Mouse (Mus musculus) forebrain, embryonic 16.5 days (tissue): ENCODE data around the gene Tas1r2. TPM values are rescaled to one million over a fixed set of nuclear protein-coding genes. Genes with fewer than 3 reads are reported as not detected.

Experiments
- ATAC-seq: fragments of 200-750 bp; cut with Nextera tagmentation; 2 replicates; pipeline ENCODE4 v1.8.0; 2017; ENCODE audit warnings: mild to moderate bottlenecking, moderate library complexity
- H3K27ac ChIP-seq: fragments of 300-500 bp; sonication (generic); 2 replicates; pipeline ENCODE4 v1.5.1; 2014; ENCODE audit warnings: low read length, control low read depth
- H3K27me3 ChIP-seq: fragments of 300-500 bp; sonication (generic); replicated peaks from 2 replicates; pipeline ENCODE4 v1.6.1; 2014; ENCODE audit warnings: low read length; ENCODE audit not compliant: control insufficient read depth, insufficient read depth
- H3K36me3 ChIP-seq: fragments of 300-500 bp; sonication (generic); 2 replicates; pipeline ENCODE4 v1.6.1; 2014; ENCODE audit not compliant: control insufficient read depth, insufficient read depth
- H3K4me1 ChIP-seq: fragments of 300-500 bp; sonication (generic); replicated peaks from 2 replicates; pipeline ENCODE4 v1.6.1; 2014; ENCODE audit warnings: low read length; ENCODE audit not compliant: control insufficient read depth, insufficient read depth
- H3K4me2 ChIP-seq: fragments of 300-500 bp; sonication (generic); 2 replicates; pipeline ENCODE4 v1.6.1; 2014; ENCODE audit warnings: mild to moderate bottlenecking, low read length, control low read depth
- H3K4me3 ChIP-seq: fragments of 300-500 bp; sonication (generic); replicated peaks from 2 replicates; pipeline ENCODE4 v1.5.1; 2014; ENCODE audit warnings: mild to moderate bottlenecking, low read length, control low read depth
- H3K9ac ChIP-seq: fragments of 300-500 bp; sonication (generic); replicated peaks from 2 replicates; pipeline ENCODE4 v1.6.1; 2014; ENCODE audit warnings: low read depth, low read length, control low read depth
- H3K9me3 ChIP-seq: fragments of 300-500 bp; sonication (generic); 2 replicates; pipeline ENCODE4 v1.6.1; 2016; ENCODE audit warnings: low read length; ENCODE audit not compliant: control insufficient read depth
- WGBS: fragments of 180-500 bp; shearing (Covaris S2); extraction: QIAGEN DNeasy Blood & Tissue Kit; methylation state at CpG from one replicate; pipeline ENCODE4 v1.1.7; 2014; 5-methylcytosine and 5-hydroxymethylcytosine counted together
- polyA plus RNA-seq: library from polyadenylated mRNA; unstranded; fragments of >200 nt; fragmentation: Nextera tagmentation; extraction: Ambion mirVana; gene quantifications from 2 replicates; pipeline ENCODE4 v1.2.1, GENCODE M21; 2015

Gene Tas1r2
- polyA plus RNA-seq, 1 experiment from 2014 or later: not detected

DNA sequence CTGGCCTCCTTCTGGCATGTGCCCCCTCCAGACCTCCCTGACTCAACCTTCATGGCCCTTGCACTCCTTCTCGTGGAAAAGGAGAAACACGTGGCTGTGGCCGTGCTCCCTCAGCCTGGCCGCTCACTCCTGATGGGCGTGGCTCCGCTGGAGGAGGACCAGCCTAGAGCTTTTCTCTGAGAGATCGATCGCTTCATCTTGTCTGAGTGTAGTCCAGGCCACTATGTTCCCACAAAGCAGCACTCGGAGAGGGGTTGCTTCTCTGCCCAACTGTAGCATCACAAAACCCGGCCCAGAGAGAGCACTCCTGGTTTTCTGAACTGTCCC lies 21.1 kb upstream of the Tas1r2 start:
- H3K27me3 ChIP-seq: no peaks in the 10 kb centered on the region
- ATAC-seq: no peak
- no peak overlapping the region for H3K9ac ChIP-seq
- H3K9me3 ChIP-seq: no peaks in the 10 kb centered on the region
- H3K27ac ChIP-seq: no peak overlapping the region
- no peaks in the 10 kb centered on the region for H3K4me1 ChIP-seq
- no peak overlapping the region for H3K4me3 ChIP-seq
- WGBS: 88% methylated on average over 10 of the region's 10 CpGs
- H3K36me3 ChIP-seq: 0 out of 2 replicates have a peak, but pooled peaks cover 2% of the 10 kb centered on the region
- H3K4me2 ChIP-seq: no peak overlapping the region

DNA sequence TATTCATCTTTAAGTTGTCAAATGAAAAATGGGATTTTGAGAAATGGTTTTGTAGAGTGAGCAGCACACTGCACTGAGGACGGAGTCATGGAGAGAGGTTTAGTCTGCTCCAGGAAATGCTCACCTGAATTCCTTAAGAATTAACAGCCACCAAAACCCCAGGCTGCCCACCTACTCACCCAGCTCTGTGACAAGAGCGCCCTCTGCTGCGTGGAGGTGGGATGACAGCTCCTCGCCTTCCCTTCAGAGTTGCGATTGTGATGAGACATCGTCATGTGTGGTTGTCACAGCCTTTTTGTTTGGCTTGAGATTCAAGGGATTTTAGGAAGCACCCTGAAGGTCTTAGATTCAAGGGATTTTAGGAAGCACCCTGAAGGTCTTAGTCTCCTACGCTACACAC lies 17.0 kb upstream of the Tas1r2 start:
- 0 out of 2 replicates have a peak, but pooled peaks cover under 1% of the 10 kb centered on the region for H3K27me3 ChIP-seq
- ATAC-seq: no peak
- H3K4me1 ChIP-seq: no peaks in the 10 kb centered on the region; the same call in 1 of the 2 replicates
- H3K36me3 ChIP-seq: 0 out of 2 replicates have a peak, but pooled peaks cover 2% of the 10 kb centered on the region
- no peak overlapping the region for H3K4me3 ChIP-seq
- WGBS: 30% methylated on average over 7 of the region's 7 CpGs
- H3K9ac ChIP-seq: no peak overlapping the region
- H3K4me2 ChIP-seq: no peak overlapping the region
- H3K9me3 ChIP-seq: no peaks in the 10 kb centered on the region
- H3K27ac ChIP-seq: no peak overlapping the region

DNA sequence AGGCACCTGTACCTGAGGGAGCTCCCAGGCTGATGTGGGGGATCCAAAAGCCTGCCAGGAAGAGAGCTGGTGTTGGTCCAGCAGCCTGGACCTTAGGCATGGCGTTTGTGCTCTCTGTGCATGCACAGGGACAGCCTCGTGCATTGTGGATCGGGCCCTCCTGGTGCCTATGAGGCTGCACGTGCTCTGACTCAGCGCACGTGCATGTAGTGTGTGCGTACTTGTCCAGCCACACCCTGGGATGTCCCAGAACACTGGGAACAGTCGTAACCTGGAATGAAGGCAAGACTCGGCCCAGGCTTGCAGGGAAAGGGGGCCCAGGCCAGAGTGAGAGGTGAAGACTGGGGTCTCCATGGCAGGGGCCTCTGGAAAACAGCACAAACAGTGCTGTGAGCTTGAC lies 15.5 kb upstream of the Tas1r2 start:
- H3K9ac ChIP-seq: no peak overlapping the region
- ATAC-seq: no peak
- H3K9me3 ChIP-seq: no peaks in the 10 kb centered on the region
- H3K4me3 ChIP-seq: no peak overlapping the region
- H3K4me2 ChIP-seq: no peak overlapping the region
- 0 out of 2 replicates have a peak, but pooled peaks cover 2% of the 10 kb centered on the region for H3K36me3 ChIP-seq
- H3K27ac ChIP-seq: no peak overlapping the region
- H3K4me1 ChIP-seq: peaks cover 7% of the 10 kb centered on the region; the same call in 1 of the 2 replicates
- 89% methylated on average over 9 of the region's 9 CpGs for WGBS
- peaks cover 6% of the 10 kb centered on the region; the same call in 1 of the 2 replicates for H3K27me3 ChIP-seq

DNA sequence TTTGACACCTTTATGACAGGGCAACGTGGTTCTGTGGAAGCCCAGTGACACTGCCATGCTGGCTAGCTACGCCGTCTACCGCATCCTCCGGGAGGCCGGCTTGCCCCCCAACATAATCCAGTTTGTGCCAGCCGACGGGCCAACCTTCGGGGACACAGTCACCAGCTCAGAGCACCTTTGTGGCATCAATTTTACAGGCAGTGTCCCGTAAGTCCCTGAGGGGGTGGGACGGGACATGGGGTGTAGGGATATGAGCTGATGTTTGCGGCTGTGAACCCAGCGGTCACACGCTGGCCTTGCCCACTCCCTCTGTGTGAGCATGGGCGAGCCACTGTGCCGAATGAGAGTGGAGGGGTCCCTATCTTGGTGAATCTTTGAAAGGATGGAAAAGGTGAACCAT lies 15.0 kb upstream of the Tas1r2 start:
- Histone ChIP-seq H3K27ac (no peak overlapping the region), H3K4me3 (no peak overlapping the region), H3K9me3 (no peaks in the 10 kb centered on the region), H3K36me3 (0 out of 2 replicates have a peak, but pooled peaks cover 2% of the 10 kb centered on the region), H3K27me3 (peaks cover 8% of the 10 kb centered on the region; the same call in 1 of the 2 replicates), H3K4me1 (peaks cover 7% of the 10 kb centered on the region; the same call in 1 of the 2 replicates), H3K9ac (no peak overlapping the region), H3K4me2 (no peak overlapping the region)
- WGBS: 95% methylated on average over 16 of the region's 16 CpGs
- ATAC-seq: no peak

DNA sequence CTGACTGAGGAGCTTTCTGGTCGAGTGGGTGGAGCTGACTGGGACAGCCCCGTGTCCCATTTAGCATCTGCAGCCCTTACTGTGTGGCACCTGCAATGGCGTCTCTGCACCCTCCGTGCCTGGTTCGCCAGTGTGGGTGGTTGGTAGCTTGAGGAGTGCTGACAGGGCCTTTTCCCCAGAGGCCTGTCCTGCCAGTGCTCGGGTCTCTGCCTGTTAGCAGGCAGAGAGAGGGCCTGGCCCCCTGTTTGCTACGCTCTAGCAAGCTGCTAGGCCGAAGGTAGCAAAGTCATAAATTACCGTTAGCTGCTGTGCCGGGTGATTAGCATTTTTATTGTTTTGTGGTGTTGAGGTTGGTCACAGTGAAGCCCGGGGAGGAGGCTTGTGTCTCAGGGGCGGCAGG lies 13.5 kb upstream of the Tas1r2 start:
- WGBS: 38% methylated on average over 12 of the region's 12 CpGs
- no peak for ATAC-seq
- H3K4me1 ChIP-seq: peaks cover 7% of the 10 kb centered on the region; the same call in 1 of the 2 replicates
- no peaks in the 10 kb centered on the region for H3K9me3 ChIP-seq
- peaks cover 8% of the 10 kb centered on the region; the same call in 1 of the 2 replicates for H3K27me3 ChIP-seq
- no peak overlapping the region for H3K27ac ChIP-seq
- 0 out of 2 replicates have a peak, but pooled peaks cover 2% of the 10 kb centered on the region for H3K36me3 ChIP-seq
- no peak overlapping the region for H3K9ac ChIP-seq
- no peak overlapping the region for H3K4me2 ChIP-seq
- H3K4me3 ChIP-seq: no peak overlapping the region

DNA sequence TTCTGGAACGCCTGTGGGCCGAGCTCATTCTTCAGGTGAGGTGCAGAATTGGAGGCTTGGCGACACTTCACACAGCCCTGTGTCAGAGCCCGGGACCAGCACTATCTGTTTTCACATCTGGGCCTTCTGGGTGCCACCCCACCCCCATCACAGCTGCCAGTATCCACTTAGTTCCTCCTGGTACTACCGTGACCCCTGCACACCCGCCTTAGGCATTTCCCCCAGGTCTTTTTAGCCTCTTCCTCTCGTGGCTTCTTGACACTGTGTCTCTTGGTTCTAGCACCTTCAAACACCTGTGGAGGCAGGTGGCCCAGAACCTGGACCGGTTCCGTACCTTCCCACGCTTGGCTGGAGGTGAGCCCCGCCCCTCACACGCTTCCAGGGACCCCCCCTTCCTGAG lies 13.0 kb upstream of the Tas1r2 start:
- 71% methylated on average over 12 of the region's 12 CpGs for WGBS
- Histone ChIP-seq H3K36me3 (no peaks in the 10 kb centered on the region), H3K9me3 (no peaks in the 10 kb centered on the region), H3K4me3 (no peak overlapping the region), H3K27me3 (peaks cover 8% of the 10 kb centered on the region; the same call in 1 of the 2 replicates), H3K27ac (no peak overlapping the region), H3K4me1 (peaks cover 7% of the 10 kb centered on the region; the same call in 1 of the 2 replicates), H3K4me2 (no peak overlapping the region), H3K9ac (no peak overlapping the region)
- ATAC-seq: no peak

DNA sequence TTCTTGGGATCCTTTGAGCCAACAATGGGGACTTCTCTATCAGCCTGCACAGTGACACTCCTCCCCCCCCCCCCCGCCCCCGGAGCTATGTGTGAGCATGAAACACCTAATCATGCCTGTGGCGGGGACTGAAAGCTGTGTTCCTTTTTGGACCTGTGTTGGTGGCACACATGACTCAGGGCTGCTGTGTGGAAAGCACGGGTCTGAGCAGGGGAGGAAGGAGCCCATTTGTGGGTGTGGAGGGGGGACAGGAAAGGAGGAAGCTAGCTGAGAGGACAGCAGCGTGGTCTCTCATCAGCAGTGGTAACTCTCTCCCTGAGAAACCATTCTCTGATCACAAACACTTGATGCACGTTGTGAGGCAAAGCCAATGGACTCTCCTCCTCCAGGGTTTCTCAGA lies 12.6 kb upstream of the Tas1r2 start:
- no peak overlapping the region for H3K27ac ChIP-seq
- no peaks in the 10 kb centered on the region for H3K36me3 ChIP-seq
- H3K4me1 ChIP-seq: peaks cover 7% of the 10 kb centered on the region; the same call in 1 of the 2 replicates
- no peak overlapping the region for H3K4me3 ChIP-seq
- no peak overlapping the region for H3K9ac ChIP-seq
- no peak for ATAC-seq
- WGBS: 59% methylated on average over 6 of the region's 6 CpGs
- H3K4me2 ChIP-seq: no peak overlapping the region
- no peaks in the 10 kb centered on the region for H3K9me3 ChIP-seq
- peaks cover 8% of the 10 kb centered on the region; the same call in 1 of the 2 replicates for H3K27me3 ChIP-seq

DNA sequence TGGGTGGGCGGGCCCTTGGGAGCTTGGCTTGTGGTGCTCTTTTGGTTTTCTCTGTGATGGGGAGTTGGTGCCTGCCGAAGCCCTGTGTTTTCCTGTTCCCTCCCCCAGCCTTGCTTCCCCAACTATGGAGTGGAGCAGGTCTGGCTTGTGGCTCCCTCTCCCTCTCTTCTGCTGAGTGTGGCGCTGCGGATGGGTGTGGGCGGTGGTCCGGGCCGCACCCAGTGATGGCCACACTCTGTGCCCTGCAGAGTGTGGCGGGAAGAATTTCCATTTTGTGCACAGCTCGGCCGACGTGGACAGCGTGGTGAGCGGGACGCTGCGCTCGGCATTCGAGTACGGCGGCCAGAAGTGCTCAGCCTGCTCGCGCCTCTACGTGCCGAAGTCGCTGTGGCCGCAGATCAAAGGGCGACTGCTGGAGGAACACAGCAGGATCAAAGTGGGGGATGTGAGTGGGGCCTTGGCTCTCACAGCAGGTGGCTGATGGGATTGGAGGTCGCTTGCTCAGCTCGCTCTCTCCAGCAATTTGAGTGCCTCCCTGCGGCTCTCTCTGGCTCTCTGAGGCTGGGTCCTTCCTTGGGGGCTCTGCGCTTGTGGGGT lies 11.4 kb upstream of the Tas1r2 start:
- H3K9me3 ChIP-seq: no peaks in the 10 kb centered on the region
- ATAC-seq: peak; percentile 15; the same call in 1 of the 2 replicates
- H3K27me3 ChIP-seq: peaks cover 8% of the 10 kb centered on the region; the same call in 1 of the 2 replicates
- H3K27ac ChIP-seq: no peak overlapping the region
- peak overlapping the region; percentile 22; the same call in 1 of the 2 replicates for H3K9ac ChIP-seq
- H3K4me1 ChIP-seq: peaks cover 7% of the 10 kb centered on the region; the same call in 1 of the 2 replicates
- peak overlapping the region; percentile 40 for H3K4me2 ChIP-seq
- no peaks in the 10 kb centered on the region for H3K36me3 ChIP-seq
- 4% methylated on average over 30 of the region's 30 CpGs for WGBS
- 0 out of 2 replicates have a peak overlapping the region, but pooled peaks have one; percentile 6 for H3K4me3 ChIP-seq

DNA sequence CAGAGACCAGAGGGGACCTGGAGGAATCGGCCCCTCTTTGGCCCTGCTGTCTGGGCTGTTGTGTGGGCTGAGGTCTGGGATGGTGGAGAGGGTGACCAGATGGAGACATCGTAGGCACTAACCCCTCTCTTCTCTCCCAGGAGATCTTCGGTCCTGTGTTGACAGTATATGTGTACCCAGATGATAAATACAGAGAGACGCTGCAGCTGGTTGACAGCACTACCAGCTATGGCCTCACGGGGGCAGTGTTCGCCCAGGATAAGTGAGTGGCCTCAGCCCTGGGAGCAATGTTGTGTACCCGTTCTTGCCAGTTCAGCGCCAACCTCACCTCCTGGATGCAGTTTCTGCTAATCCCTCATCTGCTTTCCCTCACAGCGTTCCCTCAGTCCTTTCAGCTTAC lies 9.4 kb upstream of the Tas1r2 start:
- no peak overlapping the region for H3K27ac ChIP-seq
- 19% methylated on average over 9 of the region's 9 CpGs for WGBS
- no peaks in the 10 kb centered on the region for H3K36me3 ChIP-seq
- H3K27me3 ChIP-seq: peaks cover 8% of the 10 kb centered on the region; the same call in 1 of the 2 replicates
- no peak overlapping the region for H3K9ac ChIP-seq
- H3K4me1 ChIP-seq: peaks cover 7% of the 10 kb centered on the region; the same call in 1 of the 2 replicates
- no peaks in the 10 kb centered on the region for H3K9me3 ChIP-seq
- peak; percentile 35; the same call in 1 of the 2 replicates for ATAC-seq
- no peak overlapping the region for H3K4me3 ChIP-seq
- no peak overlapping the region for H3K4me2 ChIP-seq
